Mouse (Mus musculus) B cell, adult 2 months (primary cell): ENCODE results near the gene Slc35f4.

ENCODE experiments used
- DNase-seq, 2 experiments: peaks; one replicate each; pipeline ENCODE4 v3.0.0; 2022

Gene Slc35f4

DNA sequence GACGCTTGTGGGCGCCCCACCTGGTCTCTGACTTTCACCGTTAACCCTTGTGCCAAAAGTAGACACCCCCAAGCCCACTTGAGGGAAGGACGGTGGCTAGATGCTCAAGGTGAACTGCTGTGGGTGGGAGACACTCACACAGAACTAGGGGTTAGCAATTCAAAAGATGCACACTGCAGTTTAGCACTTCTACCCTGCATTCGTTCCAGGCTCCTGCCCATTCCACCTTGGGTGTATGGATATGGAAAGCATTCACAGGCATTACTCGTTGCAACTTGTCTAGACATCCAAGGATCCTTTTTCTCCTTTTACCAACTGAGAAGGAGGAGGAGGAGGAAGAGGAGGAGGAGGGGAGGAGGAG lies at the start of gene Slc35f4:
Gene Slc35f4 (minus strand): TSS at position 116 of the 361 bp plus-strand sequence.
- no peak for DNase-seq

DNA sequence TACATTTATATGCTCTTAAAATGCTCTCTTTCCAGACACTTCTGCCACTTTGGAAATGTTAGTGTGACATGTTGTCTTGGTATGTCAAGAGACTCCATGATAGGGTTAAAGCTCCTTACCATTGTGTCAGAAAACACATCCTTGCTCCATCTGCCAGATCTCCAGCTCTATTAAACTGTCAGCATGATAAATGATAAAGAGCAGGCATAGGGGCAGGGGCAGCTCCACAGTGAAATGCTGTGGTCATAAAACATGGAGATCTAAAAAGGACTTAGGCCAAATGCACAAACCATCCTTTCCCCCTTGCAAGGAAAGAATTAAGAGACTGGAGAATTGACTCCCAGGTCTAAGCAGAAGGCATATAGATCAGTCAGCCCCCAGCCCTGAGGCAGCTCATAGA lies 42.5 kb upstream of the Slc35f4 start:
- no peak for DNase-seq

DNA sequence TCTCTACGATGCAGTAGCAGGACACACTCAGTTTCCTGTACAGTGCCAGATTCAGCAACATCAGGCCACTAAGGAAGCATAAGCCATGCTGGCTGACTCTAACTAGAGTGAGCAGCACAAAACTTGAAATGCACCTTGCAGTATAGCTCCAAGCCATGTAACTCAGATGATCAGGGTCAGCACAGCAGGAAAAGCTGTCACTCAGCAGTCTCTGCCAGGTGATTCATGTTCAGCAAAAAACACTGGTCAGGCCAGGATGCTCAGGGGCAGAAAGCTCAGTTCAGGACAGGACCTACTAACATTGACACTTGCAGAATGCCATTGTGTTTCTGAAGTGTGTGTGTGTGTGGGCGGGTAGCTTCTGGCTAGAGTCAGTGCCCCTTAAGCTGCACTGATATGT lies 34.9 kb upstream of the Slc35f4 start:
- no peak for DNase-seq

DNA sequence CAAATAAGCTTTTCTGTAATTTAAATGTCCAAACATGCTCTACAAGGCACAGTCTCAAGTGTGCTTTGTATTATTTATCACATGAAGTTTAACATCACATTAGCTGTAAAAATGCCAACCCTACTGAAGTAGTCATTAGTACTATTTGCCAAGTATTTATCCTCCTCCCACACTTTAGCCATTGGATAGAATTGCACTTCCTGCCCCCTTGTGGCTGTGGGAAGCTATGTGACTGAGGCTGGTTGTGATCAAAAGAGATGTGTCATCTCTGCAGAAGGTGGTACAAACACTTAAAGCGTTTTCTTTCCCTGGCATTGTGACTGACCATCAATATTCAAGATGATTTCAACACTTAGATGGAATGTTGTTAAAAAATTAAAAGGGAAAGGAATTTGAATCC lies 14.3 kb upstream of the Slc35f4 start:
- DNase-seq: no peak

DNA sequence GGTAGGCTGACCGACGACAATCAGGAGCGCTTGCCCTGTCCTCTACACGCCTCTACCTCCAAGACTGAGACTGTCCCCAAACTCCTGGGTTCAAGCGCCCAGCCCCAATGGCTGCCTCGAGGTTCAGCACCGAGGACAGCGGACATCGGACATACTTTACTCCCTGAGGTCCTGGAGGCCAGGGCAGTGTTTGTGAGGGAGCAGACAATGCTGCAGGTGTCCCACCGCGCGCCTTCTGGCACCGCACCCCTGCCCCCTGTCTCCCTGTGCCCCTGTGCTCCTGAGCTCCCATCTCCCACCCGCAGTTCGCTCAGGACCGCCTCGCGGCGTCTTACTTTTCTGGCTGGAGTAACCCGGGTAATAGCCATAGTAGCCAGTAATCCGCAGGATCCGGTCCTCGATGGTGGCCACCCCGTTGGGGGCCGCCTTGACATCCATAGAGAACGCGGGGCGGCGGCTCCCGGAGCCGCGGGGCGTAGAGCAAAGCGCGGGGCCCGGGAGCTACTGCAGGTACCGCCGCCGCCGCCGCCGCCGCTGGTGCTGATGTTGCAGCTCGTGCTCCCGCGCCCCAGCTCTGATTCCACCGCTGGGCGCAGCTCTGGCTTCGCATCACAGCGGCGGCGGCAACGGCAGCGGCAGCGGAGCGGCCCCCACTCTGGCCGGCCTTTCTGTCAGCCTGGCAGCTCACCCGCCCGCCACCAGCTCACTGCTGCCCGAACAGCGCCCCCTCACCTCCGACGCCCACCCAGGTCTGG lies 493 bp downstream of the Slc35f4 start:
- DNase-seq: no peak

DNA sequence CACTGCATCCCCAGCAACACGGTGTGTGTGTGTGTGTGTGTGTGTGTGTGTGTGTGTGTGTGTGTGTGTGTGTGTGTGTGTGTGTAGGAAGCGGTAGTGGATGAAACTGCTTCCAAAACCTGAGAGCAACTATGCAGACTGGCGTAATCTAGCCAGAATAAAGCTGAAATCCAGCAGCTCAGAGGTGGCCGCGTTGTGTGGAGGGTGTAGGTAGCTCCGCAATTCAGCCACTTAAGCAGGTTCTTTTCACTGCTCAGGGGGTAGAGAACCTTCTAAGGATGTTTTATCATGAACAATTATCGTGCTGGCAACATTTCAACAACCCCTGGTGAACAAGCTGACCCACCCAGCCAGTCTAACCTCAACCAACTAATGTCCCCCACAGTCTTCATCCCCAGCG lies 1.2 kb downstream of the Slc35f4 start:
- no peak for DNase-seq

DNA sequence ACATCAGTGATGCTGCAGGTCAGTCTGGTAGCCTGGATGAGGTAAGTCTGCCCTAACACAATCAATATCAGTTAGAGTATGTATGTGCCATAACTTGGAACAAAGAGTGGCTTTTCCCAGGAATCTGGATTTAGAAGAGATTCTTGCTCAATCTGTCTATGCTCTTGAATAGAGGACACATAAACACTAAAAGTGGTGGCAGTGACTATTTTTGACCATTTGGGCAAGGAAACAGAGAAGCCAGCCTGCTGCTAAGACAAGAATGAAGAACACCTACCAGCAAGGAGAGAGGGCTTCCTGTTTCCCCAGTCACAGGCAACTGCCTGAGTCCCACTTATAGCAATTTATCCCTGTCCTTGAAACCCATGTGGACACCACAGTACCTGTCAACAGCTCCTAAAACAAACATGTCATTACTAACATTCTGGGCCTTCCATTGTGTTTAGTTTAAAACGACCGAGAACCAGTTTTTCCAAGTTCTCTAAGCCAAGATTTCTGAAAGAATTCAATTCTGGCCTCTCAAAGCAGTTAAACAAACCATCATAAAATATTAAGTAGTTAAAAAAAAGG lies 10.7 kb downstream of the Slc35f4 start:
- DNase-seq: no peak

DNA sequence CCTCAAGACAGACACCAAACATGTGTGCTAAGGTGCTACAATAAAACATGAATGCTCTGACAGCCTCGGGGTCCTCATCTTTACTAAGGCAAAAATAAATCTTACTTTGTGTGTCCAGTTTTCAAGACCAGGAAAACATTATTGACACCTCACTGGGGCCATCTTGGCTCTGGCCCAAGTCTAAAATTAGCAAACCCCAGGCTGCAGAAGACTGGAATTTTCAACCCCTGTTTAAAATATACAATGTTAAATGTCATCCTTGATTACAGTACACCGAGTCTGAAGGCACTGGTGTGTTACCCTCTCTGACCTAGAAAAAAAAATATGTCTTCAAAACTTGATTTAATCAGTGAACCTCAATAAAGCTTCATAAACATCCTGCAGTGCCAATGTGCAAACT lies 11.7 kb downstream of the Slc35f4 start:
- DNase-seq: no peak

DNA sequence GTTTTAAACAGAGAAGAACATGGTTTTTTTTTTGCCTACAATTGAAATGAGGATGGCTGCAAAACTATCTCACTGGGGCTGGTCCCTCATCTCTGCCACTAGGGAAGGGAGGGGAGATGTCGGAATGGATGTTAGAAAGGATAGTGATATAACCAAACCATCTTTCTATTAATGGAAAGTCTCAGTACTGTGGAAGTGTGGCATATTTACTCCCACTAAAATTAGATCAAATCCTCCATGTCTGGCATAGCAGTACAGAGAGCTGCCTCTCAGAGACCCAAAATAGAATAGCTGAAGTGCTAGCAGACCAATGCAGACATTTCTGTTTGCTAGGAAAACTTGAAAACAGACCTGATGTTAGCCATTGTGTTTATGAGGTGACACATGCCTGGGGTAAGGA lies 30.7 kb downstream of the Slc35f4 start:
- no peak for DNase-seq

DNA sequence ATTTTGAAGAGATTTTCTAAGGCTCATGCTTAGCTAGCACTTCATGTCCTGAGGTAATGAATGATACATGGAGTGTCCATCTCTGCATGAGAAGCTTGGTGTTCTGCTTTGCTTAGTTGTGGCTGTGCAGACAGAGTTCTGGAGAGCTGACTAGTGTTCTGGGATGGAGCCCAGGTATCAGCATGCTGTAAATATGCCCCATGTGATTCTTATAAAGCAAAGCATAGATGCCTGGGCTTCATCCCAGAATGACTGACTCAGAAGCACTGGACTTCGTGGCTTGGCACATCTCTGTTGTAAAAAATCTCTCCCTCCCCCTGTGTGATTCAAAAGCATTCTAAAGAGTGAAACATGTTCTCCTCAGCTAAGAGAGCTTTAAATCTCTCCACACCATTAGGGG lies 32.1 kb downstream of the Slc35f4 start:
- DNase-seq: no peak

DNA sequence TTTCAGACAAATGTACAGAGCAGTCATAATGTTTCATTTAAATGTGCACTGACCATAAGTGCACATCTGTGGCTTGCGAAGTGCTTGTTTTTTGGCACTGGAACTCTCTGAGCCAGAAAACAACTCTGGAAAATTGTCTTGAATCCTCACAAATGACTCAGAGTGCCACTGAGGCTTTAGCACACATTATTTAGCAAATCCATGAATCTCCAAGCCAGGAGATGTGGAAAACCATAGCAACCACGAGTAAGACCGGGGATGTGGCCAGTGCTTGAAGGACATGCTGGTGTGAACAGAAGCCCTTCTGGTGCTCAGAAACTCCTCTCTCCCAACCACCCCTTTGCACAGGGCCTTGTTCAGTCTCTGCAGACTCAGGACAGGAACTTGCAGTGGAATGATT lies 33.3 kb downstream of the Slc35f4 start:
- no peak for DNase-seq

DNA sequence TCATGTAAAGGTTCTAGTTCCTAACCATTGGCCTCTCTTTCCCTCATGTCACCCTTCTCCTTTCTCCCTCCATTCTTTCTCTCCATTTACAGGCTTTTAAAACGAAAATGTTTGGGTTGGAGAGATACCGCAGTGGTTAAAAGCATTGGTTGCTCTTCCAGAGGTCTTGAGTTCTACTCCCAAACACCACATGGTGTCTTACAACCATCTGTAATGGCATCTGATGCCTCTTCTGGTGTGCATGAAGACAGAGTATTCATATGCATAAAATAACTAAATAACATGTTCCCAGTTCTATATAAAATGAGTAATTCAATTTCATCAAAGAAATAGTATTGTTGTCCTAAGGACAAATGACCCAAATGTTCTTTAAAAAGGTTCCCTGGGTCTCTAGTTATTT lies 49.2 kb downstream of the Slc35f4 start:
- DNase-seq: no peak

DNA sequence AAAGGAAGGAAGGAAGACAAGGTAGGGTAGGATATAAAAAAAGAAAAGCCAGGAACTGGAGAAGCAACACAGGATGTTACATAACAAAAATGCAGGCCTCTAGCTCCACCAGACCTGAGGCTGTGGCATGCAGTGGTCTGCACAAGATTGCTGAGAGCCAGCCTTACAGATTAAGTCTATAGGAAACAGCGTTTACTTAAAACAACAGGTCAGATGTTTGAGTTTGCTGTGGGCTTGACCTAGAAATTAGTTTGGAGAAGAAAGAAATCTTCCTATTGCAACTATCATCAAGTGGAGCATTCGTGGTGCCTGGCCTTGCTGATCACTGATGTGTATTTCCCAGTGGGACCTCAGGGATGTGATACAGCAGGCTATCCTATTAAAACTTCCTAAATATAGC lies 64.1 kb downstream of the Slc35f4 start:
- no peak for DNase-seq

DNA sequence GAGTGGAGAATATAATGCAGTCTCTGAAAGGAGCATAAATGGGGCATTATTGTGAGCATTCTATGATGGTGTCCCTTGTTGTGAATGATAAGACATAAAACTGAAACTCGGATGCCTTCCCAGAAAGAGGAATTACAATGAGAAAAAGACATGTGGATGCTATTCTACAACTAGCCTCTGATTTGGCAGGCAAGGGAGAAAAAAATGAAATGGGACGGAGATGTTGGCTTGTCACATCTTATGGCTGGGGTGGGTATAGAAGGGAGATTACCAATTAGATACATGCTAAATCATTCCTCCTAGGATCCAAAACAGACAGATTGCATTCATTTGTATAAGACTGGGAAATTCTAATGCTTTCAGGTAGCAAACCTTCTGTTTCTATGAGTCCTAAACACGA lies 65.0 kb downstream of the Slc35f4 start:
- DNase-seq: no peak

DNA sequence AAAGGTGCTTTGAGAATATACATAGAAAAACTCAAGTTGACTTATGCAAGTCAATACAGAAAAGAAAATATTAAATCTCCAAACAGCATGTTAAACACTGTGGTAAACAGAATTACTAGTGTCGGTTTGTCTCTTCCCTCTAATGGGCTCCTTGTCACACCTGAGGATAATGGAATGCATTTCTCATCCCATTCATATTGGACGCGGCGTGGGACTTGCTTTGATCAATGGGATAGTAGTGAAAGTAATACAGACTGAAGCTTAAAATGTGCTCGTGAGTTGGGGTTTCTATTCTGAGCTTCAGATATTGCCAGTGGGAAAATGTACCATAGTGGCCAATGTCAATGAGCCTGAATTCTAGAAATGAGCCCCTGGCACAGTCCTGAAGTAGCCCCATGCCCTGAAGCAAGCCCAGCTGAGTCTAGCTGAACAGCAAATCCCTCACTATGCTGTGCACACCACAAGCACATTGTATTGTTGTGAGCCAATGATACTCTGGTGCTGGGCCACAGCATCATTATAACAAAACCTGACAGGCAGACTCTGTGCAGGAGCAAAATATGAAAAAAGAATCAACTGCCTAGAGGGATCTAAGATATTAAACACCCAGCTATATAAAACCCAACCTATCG lies 71.4 kb downstream of the Slc35f4 start:
- DNase-seq: no peak

DNA sequence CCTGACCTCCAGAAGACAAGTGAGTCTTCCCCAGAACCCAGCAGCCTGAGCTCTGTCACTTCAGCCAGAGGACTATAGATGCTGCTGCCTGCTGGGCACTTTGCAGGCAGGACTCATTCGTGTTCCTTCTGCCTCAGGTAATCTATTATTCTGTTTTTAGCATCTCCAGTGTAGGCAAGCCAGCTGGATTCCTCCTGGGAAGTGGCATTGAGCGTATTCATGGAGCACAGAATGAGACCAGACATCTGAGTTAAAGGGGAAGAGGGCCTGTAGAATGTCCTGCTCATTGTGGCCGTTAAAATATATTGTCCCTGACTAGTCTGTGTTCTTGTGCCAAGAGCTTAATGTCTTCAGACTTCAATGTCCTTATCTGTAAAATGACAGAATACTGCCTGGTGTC lies 72.1 kb downstream of the Slc35f4 start:
- DNase-seq: no peak

DNA sequence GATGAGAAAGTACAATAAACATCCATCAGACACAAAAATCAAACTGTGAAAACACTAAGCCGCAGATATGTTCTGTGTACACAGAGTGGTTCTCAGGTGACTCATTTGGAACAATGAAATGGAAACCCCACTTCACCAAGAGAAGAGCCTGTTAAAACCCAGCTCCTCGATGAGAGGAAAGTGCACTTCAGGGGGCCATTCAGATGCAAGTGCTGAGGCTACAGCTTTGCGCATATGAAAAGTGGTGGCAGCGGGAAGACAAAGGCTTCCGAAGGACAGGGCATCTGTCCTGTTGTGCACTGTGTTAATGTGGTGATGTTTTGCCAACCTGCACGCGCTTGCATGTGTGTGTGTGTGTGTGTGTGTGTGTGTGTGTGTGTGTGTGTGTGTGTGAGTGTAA lies 78.2 kb downstream of the Slc35f4 start:
- DNase-seq: no peak

DNA sequence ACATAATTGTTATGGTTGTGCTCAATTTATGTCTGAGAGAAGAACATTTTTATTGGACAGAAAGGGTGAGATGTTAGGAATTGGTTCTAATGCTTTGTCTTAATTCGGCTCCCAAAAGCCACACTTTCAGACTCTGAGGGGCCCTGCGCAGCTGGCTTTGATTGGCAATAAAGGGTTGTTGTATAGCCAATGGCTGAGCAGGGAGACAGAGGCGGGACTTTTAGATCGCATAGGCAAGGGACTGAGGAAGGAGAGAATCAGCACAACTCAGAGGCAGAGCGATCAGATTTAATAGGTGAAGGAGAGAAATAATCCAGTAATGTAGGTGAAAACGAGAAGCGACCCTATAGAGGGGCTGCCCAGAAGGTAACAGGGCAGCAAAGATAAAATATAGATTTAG lies 79.4 kb downstream of the Slc35f4 start:
- no peak for DNase-seq

DNA sequence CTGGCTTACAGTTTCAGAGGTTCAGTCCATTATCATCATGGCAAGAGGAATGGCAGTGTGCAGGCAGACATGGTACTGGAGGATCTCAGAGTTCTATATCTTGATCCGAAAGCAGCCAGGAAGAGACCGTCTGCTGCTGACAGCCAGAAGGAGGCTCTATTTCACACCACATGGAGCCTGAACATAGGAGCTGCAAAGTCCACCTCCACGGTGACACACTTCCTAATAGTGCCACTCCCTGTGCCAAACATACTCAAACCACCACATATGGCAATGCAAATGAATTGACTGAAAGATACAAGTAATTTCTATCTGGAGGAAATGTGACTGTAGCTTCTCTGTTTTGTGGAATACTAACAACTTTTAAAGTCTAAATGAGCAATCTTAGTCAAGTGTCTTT lies 89.0 kb downstream of the Slc35f4 start:
- DNase-seq: no peak

DNA sequence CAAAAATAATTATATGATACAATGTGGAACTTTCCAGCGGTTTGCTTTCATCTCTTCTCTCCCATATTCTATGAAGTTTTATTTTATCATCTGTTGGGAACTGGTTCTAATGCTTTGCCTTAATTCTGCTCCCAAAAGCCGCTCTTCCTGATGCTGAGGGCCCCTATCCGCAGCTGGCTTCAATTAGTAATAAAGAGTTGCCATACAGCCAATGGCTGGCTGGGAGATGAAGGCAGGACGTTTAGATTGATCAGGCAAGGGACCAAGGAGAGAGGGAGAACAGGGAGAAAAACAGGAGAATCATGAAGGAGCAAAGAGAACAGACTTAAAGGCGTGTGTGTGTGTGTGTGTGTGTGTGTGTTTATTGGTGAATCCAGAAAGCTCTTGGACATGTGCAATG lies 94.0 kb downstream of the Slc35f4 start:
- DNase-seq: no peak

DNA sequence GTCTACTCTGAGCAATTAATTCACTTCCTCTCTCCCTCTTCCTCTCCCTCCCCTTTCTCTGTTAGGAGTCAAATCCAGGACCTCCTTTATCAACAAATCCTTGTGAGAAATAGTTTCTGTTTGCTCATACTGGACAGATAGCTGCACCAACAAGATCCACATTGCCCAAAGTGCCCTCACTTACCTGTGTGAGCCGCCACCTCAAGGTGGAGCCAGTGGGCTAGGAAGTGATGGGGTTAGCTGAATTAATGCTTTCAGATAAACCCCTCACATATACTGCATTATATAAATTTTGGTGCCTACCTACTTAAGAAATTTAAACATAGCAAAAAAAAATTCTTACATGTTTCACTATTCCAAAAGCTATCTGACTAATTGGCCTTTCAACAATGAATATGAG lies 133.4 kb downstream of the Slc35f4 start:
- no peak for DNase-seq

DNA sequence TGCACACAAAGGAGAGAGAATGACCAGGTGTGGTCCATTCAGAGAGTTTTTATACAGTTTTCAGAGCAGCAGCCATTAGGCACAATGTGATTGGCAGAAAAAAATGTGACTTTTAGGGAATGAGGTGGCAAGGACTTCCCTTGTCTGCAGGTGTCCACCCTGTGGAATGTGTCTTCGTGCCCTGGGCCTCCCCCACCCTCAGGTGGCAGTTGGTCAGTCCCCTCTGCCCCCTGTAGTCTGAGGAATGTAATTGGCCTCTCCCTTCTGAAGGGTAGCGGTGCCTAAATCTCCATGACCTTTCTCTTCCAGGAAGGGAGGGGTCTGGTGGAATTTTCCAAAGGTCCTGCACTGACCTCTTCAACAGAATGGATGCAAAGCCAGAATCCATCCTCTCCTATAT lies 163.7 kb downstream of the Slc35f4 start:
- no peak for DNase-seq

DNA sequence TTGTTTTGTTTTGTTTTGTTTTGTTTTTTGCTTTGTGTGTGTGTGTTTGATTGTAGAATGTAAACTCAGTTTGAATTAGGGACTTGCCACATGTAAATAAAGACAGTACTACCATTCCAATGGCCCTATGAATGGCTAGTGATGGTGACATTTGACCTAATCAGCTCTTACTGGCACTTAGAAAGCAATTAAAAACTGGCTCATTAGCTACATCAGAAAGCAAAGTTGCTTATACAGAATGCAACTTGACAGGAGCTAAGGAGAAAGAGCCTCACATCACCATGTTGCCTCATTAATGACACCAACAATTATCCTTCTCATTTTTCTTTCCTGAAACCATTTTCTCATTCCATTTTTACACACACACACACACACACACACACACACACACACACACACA lies 170.3 kb downstream of the Slc35f4 start:
- DNase-seq: no peak

DNA sequence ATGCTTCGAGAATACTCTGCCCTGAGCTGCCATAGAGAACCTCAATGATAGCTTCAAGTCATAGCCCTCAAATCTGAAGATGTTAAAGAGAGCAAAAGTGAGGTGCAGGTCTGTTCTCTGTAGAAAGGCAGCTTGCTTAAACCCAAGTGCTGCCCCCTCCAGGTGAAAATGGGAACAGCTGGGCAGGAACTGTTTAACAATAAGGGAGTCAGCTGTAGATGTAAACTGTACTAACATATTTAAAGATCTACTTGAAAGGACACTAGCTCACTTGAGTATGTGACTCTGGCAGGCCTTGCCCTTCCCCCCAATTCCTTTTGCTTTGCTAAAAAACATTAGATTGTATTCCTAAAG lies 177.0 kb downstream of the Slc35f4 start:
- DNase-seq: peak; percentile 6 to 22
